Mouse (Mus musculus) C2C12 (cell line): ENCODE data around the gene Tmem106b.

Source experiments
- CEBPB ChIP-seq: IDR thresholded peaks from one replicate; pipeline ENCODE4 v1.6.1; 2011; ENCODE audit warnings: low read depth, mild to moderate bottlenecking, control low read depth, moderate library complexity
- CTCF ChIP-seq: IDR thresholded peaks from one replicate; pipeline ENCODE4 v1.5.1; 2011; ENCODE audit not compliant: control insufficient read depth, insufficient read depth, insufficient read length
- MYOD1 ChIP-seq: IDR thresholded peaks from one replicate; pipeline ENCODE4 v1.6.1; 2011; ENCODE audit warnings: low read depth; ENCODE audit not compliant: control insufficient read depth, insufficient read length
- USF1 ChIP-seq: IDR thresholded peaks from one replicate; pipeline ENCODE4 v1.6.1; 2011; ENCODE audit warnings: low read depth, mild to moderate bottlenecking, control low read depth, moderate library complexity

DNA sequence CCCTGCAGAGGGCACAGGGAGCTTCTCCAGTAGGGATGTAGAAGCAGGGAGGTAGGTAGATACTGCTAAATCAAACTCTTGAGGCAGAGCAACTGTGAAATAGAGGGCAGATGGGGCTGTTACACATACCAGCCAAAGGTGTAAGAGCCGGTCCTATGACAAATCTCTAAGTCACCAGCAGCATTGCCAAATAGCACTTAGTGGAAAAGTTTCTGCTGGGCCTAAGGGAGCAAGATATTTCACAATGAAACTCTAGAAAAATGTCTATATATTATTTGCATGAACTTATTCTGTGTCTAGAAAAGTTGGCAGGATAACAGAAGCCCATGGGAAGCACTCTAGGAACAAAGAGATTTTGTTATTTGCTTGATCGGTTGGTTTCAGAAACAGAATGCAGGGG lies 4.3 kb downstream of the Tmem106b start:
- TF ChIP-seq CTCF, result no peak
- no peak for TF ChIP-seq USF1
- TF ChIP-seq CEBPB, result no peak
- TF ChIP-seq MYOD1, result no peak
